Mouse (Mus musculus): ENCODE measurements around the gene Efna2.
"Not testable (repeated sequence)": the region's sequence is repeated elsewhere in the genome, so short reads cannot be mapped to it uniquely, and the experiment has no call there.

Efna2 gene

GRCm38 (mm10) chr10:80186649-80187048 lies 7.4 kb downstream of the Efna2 start:
- in situ Hi-C loops (cut with MboI; ENCODE audit: low sequenced_read_pairs), result no loop called here

GRCm38 (mm10) chr10:80187739-80188138 lies 8.5 kb downstream of the Efna2 start:
- in situ Hi-C loops (cut with MboI; ENCODE audit: low sequenced_read_pairs), result no loop called here

GRCm38 (mm10) chr10:80188453-80189024 lies 9.3 kb downstream of the Efna2 start:
- in situ Hi-C loops (cut with MboI; ENCODE audit: low sequenced_read_pairs), result no loop called here

GRCm38 (mm10) chr10:80189999-80190398 lies 10.7 kb downstream of the Efna2 start:
- in situ Hi-C loops (cut with MboI; ENCODE audit: low sequenced_read_pairs), result no loop called here

- in situ Hi-C loops (cut with MboI; ENCODE audit: low sequenced_read_pairs), result no loop called here
Observed at GRCm38 (mm10) chr10:80190491-80191051, 11.3 kb downstream of the Efna2 start.

GRCm38 (mm10) chr10:80193976-80194375 lies 14.7 kb downstream of the Efna2 start:
- in situ Hi-C loops (cut with MboI; ENCODE audit: low sequenced_read_pairs), result no loop called here

GRCm38 (mm10) chr10:80194441-80194840 lies 15.2 kb downstream of the Efna2 start:
- in situ Hi-C loops (cut with MboI; ENCODE audit: low sequenced_read_pairs), result no loop called here

GRCm38 (mm10) chr10:80196167-80196566 lies 16.9 kb downstream of the Efna2 start:
- in situ Hi-C loops (cut with MboI; ENCODE audit: low sequenced_read_pairs), result no loop called here

- in situ Hi-C loops (cut with MboI; ENCODE audit: low sequenced_read_pairs), result no loop called here
Observed at GRCm38 (mm10) chr10:80196778-80197581, 17.7 kb downstream of the Efna2 start.

GRCm38 (mm10) chr10:80199440-80200008 lies 20.2 kb downstream of the Efna2 start:
- in situ Hi-C loops (cut with MboI; ENCODE audit: low sequenced_read_pairs), result no loop called here

GRCm38 (mm10) chr10:80200485-80200884 lies 21.2 kb downstream of the Efna2 start:
- in situ Hi-C loops (cut with MboI; ENCODE audit: low sequenced_read_pairs), result no loop called here

- in situ Hi-C loops (cut with MboI; ENCODE audit: low sequenced_read_pairs), result no loop called here
Observed at GRCm38 (mm10) chr10:80204055-80204454, 24.8 kb downstream of the Efna2 start.

- in situ Hi-C loops (cut with MboI; ENCODE audit: low sequenced_read_pairs), result no loop called here
Observed at GRCm38 (mm10) chr10:80207201-80207600, 27.9 kb downstream of the Efna2 start.

GRCm38 (mm10) chr10:80207676-80208075 lies 28.4 kb downstream of the Efna2 start:
- in situ Hi-C loops (cut with MboI; ENCODE audit: low sequenced_read_pairs), result no loop called here

- in situ Hi-C loops (cut with MboI; ENCODE audit: low sequenced_read_pairs), result no loop called here
Observed at GRCm38 (mm10) chr10:80208248-80208647, 29.0 kb downstream of the Efna2 start.

GRCm38 (mm10) chr10:80208841-80209371 lies 29.6 kb downstream of the Efna2 start:
- in situ Hi-C loops (cut with MboI; ENCODE audit: low sequenced_read_pairs), result no loop called here

- in situ Hi-C loops (cut with MboI; ENCODE audit: low sequenced_read_pairs), result not testable (repeated sequence)
Observed at GRCm38 (mm10) chr10:80211547-80212103, 32.3 kb downstream of the Efna2 start.

- in situ Hi-C loops (cut with MboI; ENCODE audit: low sequenced_read_pairs), result no loop called here
Observed at GRCm38 (mm10) chr10:80215048-80215772, 35.9 kb downstream of the Efna2 start.

GRCm38 (mm10) chr10:80220676-80221075 lies 41.4 kb downstream of the Efna2 start:
- in situ Hi-C loops (cut with MboI; ENCODE audit: low sequenced_read_pairs), result no loop called here

- in situ Hi-C loops (cut with MboI; ENCODE audit: low sequenced_read_pairs), result not testable (repeated sequence)
Observed at GRCm38 (mm10) chr10:80223137-80223536, 43.9 kb downstream of the Efna2 start.

GRCm38 (mm10) chr10:80226071-80226415 lies 46.8 kb downstream of the Efna2 start:
- in situ Hi-C loops (cut with MboI; ENCODE audit: low sequenced_read_pairs), result no loop called here
